9 mouse cellular contexts compared by ENCODE assay signal in genomic region chr9:20794108-20794806, GRCm38 (mm10). TPM values are rescaled to one million over a fixed set of nuclear protein-coding genes. Genes with fewer than 3 reads are reported as not detected.
DNase-seq lines count a peak whose midpoint lies in the region; ATAC-seq and TF ChIP-seq lines count a peak whose summit lies in the region.
"Had no signal": no experiment of that assay in that cellular context is flagged by ENCODE, and none has a peak within 500 bp of the region (broad histone marks: within the 10 kb centered on the region; RNA-seq: fewer than 3 reads in every experiment).

No protein-coding gene starts in this region.

- H3K9me3 ChIP-seq in limb, embryonic 14.5 days (ENCODE audit: control insufficient read depth, low read length), result no peaks in the 10 kb centered on the region
- H3K9me3 ChIP-seq in limb, embryonic 10.5 days (replicated peaks), result no peaks in the 10 kb centered on the region
- no peaks in the 10 kb centered on the region for H3K9me3 ChIP-seq in embryonic facial prominence, embryonic 14.5 days (ENCODE audit: control insufficient read depth, low read length)
- no peaks in the 10 kb centered on the region for H3K9me3 ChIP-seq in heart, embryonic 13.5 days
- no peaks in the 10 kb centered on the region for H3K9me3 ChIP-seq in neural tube, embryonic 15.5 days (replicated peaks)
- H3K9me3 ChIP-seq: limb, embryonic 12.5 days had no signal

- peaks cover 4% of the 10 kb centered on the region; the same call in 1 of the 2 replicates for H3K4me1 ChIP-seq in limb, embryonic 14.5 days (ENCODE audit: control insufficient read depth, insufficient read depth, low read length)
- peaks cover 19% of the 10 kb centered on the region for H3K4me1 ChIP-seq in limb, embryonic 10.5 days
- peaks cover 13% of the 10 kb centered on the region for H3K4me1 ChIP-seq in embryonic facial prominence, embryonic 14.5 days (ENCODE audit: control insufficient read depth, insufficient read depth, low read length)
- H3K4me1 ChIP-seq in heart, embryonic 13.5 days, result peaks cover 9% of the 10 kb centered on the region; the same call in 1 of the 2 replicates
- H3K4me1 ChIP-seq in neural tube, embryonic 15.5 days, result peaks cover 13% of the 10 kb centered on the region; the same call in 1 of the 2 replicates

- H3K9ac ChIP-seq in limb, embryonic 14.5 days (ENCODE audit: low read depth, low read length, severe bottlenecking), result no peak overlapping the region
- no peak overlapping the region for H3K9ac ChIP-seq in embryonic facial prominence, embryonic 14.5 days (ENCODE audit: low read depth, low read length)
- H3K9ac ChIP-seq in heart, embryonic 13.5 days, result no peak overlapping the region
- H3K9ac ChIP-seq in neural tube, embryonic 15.5 days (replicated peaks), result no peak overlapping the region
- H3K9ac ChIP-seq: limb, embryonic 12.5 days had no signal

- H3K36me3 ChIP-seq in limb, embryonic 14.5 days (ENCODE audit: control insufficient read depth, insufficient read depth, low read length), result no peaks in the 10 kb centered on the region
- H3K36me3 ChIP-seq in limb, embryonic 10.5 days, result no peaks in the 10 kb centered on the region
- H3K36me3 ChIP-seq in embryonic facial prominence, embryonic 14.5 days (ENCODE audit: control insufficient read depth, insufficient read depth, low read length), result no peaks in the 10 kb centered on the region
- no peaks in the 10 kb centered on the region for H3K36me3 ChIP-seq in heart, embryonic 13.5 days
- no peaks in the 10 kb centered on the region for H3K36me3 ChIP-seq in neural tube, embryonic 15.5 days
- H3K36me3 ChIP-seq: limb, embryonic 12.5 days had no signal

- no peak for TF ChIP-seq POLR2A in limb, embryonic 14.5 days (IDR thresholded peaks at IDR 0.05; ENCODE audit: borderline replicate concordance, extremely low read depth, insufficient read depth, insufficient read length)

- H3K27ac ChIP-seq in limb, embryonic 14.5 days (replicated peaks; ENCODE audit: low read depth, low read length), result no peak overlapping the region
- H3K27ac ChIP-seq in limb, embryonic 10.5 days, result no peak overlapping the region
- peak overlapping the region; percentile 41 for H3K27ac ChIP-seq in embryonic facial prominence, embryonic 14.5 days (replicated peaks; ENCODE audit: low read depth, low read length)
- H3K27ac ChIP-seq in heart, embryonic 13.5 days (replicated peaks), result peak overlapping the region; percentile 43; the same call in 1 of the 2 replicates
- peak overlapping the region; percentile 78 for H3K27ac ChIP-seq in neural tube, embryonic 15.5 days (replicated peaks)
- H3K27ac ChIP-seq: limb, embryonic 12.5 days had no signal

- intact Hi-C loops in left cerebral cortex, postnatal 36 days (cut with DNase I), result no loop called here

- no peaks in the 10 kb centered on the region for H3K27me3 ChIP-seq in limb, embryonic 14.5 days (ENCODE audit: control insufficient read depth, insufficient read depth, low read length)
- H3K27me3 ChIP-seq in limb, embryonic 10.5 days (ENCODE audit: low read depth, poor library complexity, severe bottlenecking), result 0 out of 2 replicates have a peak, but pooled peaks cover 5% of the 10 kb centered on the region
- H3K27me3 ChIP-seq in embryonic facial prominence, embryonic 14.5 days (replicated peaks; ENCODE audit: control insufficient read depth, insufficient read depth, low read length), result no peaks in the 10 kb centered on the region
- H3K27me3 ChIP-seq in heart, embryonic 13.5 days (replicated peaks), result no peaks in the 10 kb centered on the region
- no peaks in the 10 kb centered on the region for H3K27me3 ChIP-seq in neural tube, embryonic 15.5 days (replicated peaks)

- H3K4me2 ChIP-seq in limb, embryonic 14.5 days (replicated peaks; ENCODE audit: low read depth, low read length, severe bottlenecking), result no peak overlapping the region
- H3K4me2 ChIP-seq in embryonic facial prominence, embryonic 14.5 days (ENCODE audit: low read depth, low read length), result no peak overlapping the region
- H3K4me2 ChIP-seq in heart, embryonic 13.5 days, result no peak overlapping the region; the same call in 1 of the 2 replicates
- H3K4me2 ChIP-seq in neural tube, embryonic 15.5 days, result no peak overlapping the region
- H3K4me2 ChIP-seq: limb, embryonic 12.5 days had no signal

- ATAC-seq in limb, embryonic 14.5 days (ENCODE audit: low FRiP score, low read depth), result peak; percentile 60; the same call in 1 of the 2 replicates
- ATAC-seq in embryonic facial prominence, embryonic 14.5 days (ENCODE audit: low read depth), result peak; percentile 81
- ATAC-seq in heart, embryonic 13.5 days (ENCODE audit: extremely low read depth, insufficient number of reproducible peaks, low FRiP score, low TSS enrichment), result no peak
- ATAC-seq in neural tube, embryonic 15.5 days (ENCODE audit: low FRiP score), result peak; percentile 91

- DNase-seq in limb, embryonic 14.5 days (ENCODE audit: low spot score), result peak; percentile 13
- DNase-seq in limb, embryonic 10.5 days (ENCODE audit: low spot score), result no peak
- DNase-seq in embryonic facial prominence, embryonic 14.5 days (ENCODE audit: low spot score), result peak; percentile 76
- DNase-seq in kidney, adult 9 months, result peak; percentile 43
- DNase-seq in left cerebral cortex, postnatal 36 days (ENCODE audit: low spot score in 2 of 2), result peak; percentile 39 to 59
- no peak for DNase-seq in spleen, postnatal 4 days (ENCODE audit: low spot score in 2 of 2)

- WGBS in limb, embryonic 14.5 days, result 42% methylated on average over 7 of the region's 7 CpGs
- WGBS in limb, embryonic 10.5 days, result 60% methylated on average over 7 of the region's 7 CpGs
- 25% methylated on average over 7 of the region's 7 CpGs for WGBS in embryonic facial prominence, embryonic 14.5 days
- 22% methylated on average over 7 of the region's 7 CpGs for WGBS in heart, embryonic 13.5 days
- WGBS in neural tube, embryonic 15.5 days, result 38% methylated on average over 7 of the region's 7 CpGs

- no peak overlapping the region for H3K4me3 ChIP-seq in limb, embryonic 14.5 days (replicated peaks; ENCODE audit: low read length)
- no peak overlapping the region for H3K4me3 ChIP-seq in limb, embryonic 10.5 days
- H3K4me3 ChIP-seq in embryonic facial prominence, embryonic 14.5 days (ENCODE audit: low read depth, low read length), result no peak overlapping the region
- no peak overlapping the region for H3K4me3 ChIP-seq in heart, embryonic 13.5 days
- no peak overlapping the region for H3K4me3 ChIP-seq in neural tube, embryonic 15.5 days (replicated peaks)
- H3K4me3 ChIP-seq: limb, embryonic 12.5 days had no signal

RNA-seq across cellular contexts. Expression of gene Col5a3, which starts 20.6 kb away (rescaled TPM):
- 5.5 and 6.7 TPM in 2 replicates for polyA plus RNA-seq in limb, embryonic 14.5 days (2012; rRNA removed)
- 3.2 and 4.5 TPM in 2 replicates for polyA plus RNA-seq in limb, embryonic 14.5 days (2014; fragmentation: Nextera tagmentation; extraction: Ambion mirVana)
- polyA plus RNA-seq in limb, embryonic 10.5 days (2016; fragmentation: Nextera tagmentation; extraction: Ambion mirVana), result 0.06 and 0.13 TPM in 2 replicates
- polyA plus RNA-seq in embryonic facial prominence, embryonic 14.5 days (2014; fragmentation: Nextera tagmentation; extraction: Ambion mirVana), result 8.3 and 13.2 TPM in 2 replicates
- polyA plus RNA-seq in heart, embryonic 13.5 days (2015; fragmentation: Nextera tagmentation; extraction: Ambion mirVana), result 0.04 and 0.15 TPM in 2 replicates
- 1 to 10 TPM; 1.1 to 2.2 TPM for total RNA-seq in left cerebral cortex, postnatal 36 days (2021)
- polyA plus RNA-seq in neural tube, embryonic 15.5 days (2015; fragmentation: Nextera tagmentation; extraction: Ambion mirVana), result 1.4 and 1.8 TPM in 2 replicates

RNA-seq across cellular contexts. Expression of gene Rdh8, which starts 24.0 kb away (rescaled TPM):
- polyA plus RNA-seq in limb, embryonic 14.5 days (2012; rRNA removed), result not detected in 2 replicates
- not detected in 2 replicates for polyA plus RNA-seq in limb, embryonic 14.5 days (2014; fragmentation: Nextera tagmentation; extraction: Ambion mirVana)
- polyA plus RNA-seq in limb, embryonic 10.5 days (2016; fragmentation: Nextera tagmentation; extraction: Ambion mirVana), result not detected in 2 replicates
- not detected in 2 replicates for polyA plus RNA-seq in embryonic facial prominence, embryonic 14.5 days (2014; fragmentation: Nextera tagmentation; extraction: Ambion mirVana)
- polyA plus RNA-seq in heart, embryonic 13.5 days (2015; fragmentation: Nextera tagmentation; extraction: Ambion mirVana), result not detected in 2 replicates
- not detected for total RNA-seq in left cerebral cortex, postnatal 36 days (2021)
- not detected in 2 replicates for polyA plus RNA-seq in neural tube, embryonic 15.5 days (2015; fragmentation: Nextera tagmentation; extraction: Ambion mirVana)
- polyA plus RNA-seq: limb, embryonic 12.5 days had no signal

RNA-seq across cellular contexts. Expression of gene Olfm2, which starts 48.1 kb away (rescaled TPM):
- polyA plus RNA-seq in limb, embryonic 14.5 days (2012; rRNA removed), result 6.9 and 8.8 TPM in 2 replicates
- polyA plus RNA-seq in limb, embryonic 14.5 days (2014; fragmentation: Nextera tagmentation; extraction: Ambion mirVana), result 4.8 and 6.5 TPM in 2 replicates
- 1.5 and 3.2 TPM in 2 replicates for polyA plus RNA-seq in limb, embryonic 10.5 days (2016; fragmentation: Nextera tagmentation; extraction: Ambion mirVana)
- 9.2 and 9.7 TPM in 2 replicates for polyA plus RNA-seq in embryonic facial prominence, embryonic 14.5 days (2014; fragmentation: Nextera tagmentation; extraction: Ambion mirVana)
- polyA plus RNA-seq in heart, embryonic 13.5 days (2015; fragmentation: Nextera tagmentation; extraction: Ambion mirVana), result 0.70 and 0.79 TPM in 2 replicates
- 100 to 1,000 TPM; 160 to 193 TPM for total RNA-seq in left cerebral cortex, postnatal 36 days (2021)
- 190 and 224 TPM in 2 replicates for polyA plus RNA-seq in neural tube, embryonic 15.5 days (2015; fragmentation: Nextera tagmentation; extraction: Ambion mirVana)

Comparison
In these comparisons a context has a peak if more than half of its experiments do, and no peak if none do; other contexts are left out.
1. DNase-seq: peak in limb, embryonic 14.5 days (single experiment), embryonic facial prominence, embryonic 14.5 days (single experiment), kidney, adult 9 months (single experiment) and left cerebral cortex, postnatal 36 days (2 of 2); none in limb, embryonic 10.5 days (single experiment) and spleen, postnatal 4 days (0 of 2).
2. H3K27ac ChIP-seq: peak in embryonic facial prominence, embryonic 14.5 days (single experiment), heart, embryonic 13.5 days (single experiment) and neural tube, embryonic 15.5 days (single experiment); none in limb, embryonic 14.5 days (single experiment) and limb, embryonic 10.5 days (single experiment).
3. RNA of gene Olfm2, which starts 48.1 kb away (polyA plus RNA-seq): 190 to 224 TPM in neural tube, embryonic 15.5 days; 9.2 to 9.7 TPM in embryonic facial prominence, embryonic 14.5 days, 4.8 to 8.8 TPM in limb, embryonic 14.5 days, 1.5 to 3.2 TPM in limb, embryonic 10.5 days and 0.70 to 0.79 TPM in heart, embryonic 13.5 days; every median in the first group is over 10 times any median in the second.